Mouse (Mus musculus): ENCODE measurements around the gene U2af1l4. TPM values are rescaled to one million over a fixed set of nuclear protein-coding genes. Genes with fewer than 3 reads are reported as not detected.

Gene U2af1l4
- polyA plus RNA-seq, 1 experiment from 2014 or later = 98.9 TPM

- 59% methylated on average over 5 of the region's 5 CpGs for WGBS
- ATAC-seq (ENCODE audit: low FRiP score) = no peak
- Histone ChIP-seq H3K36me3 (no peaks in the 10 kb centered on the region), H3K9me3 (no peaks in the 10 kb centered on the region), H3K27me3 (no peaks in the 10 kb centered on the region; the same call in 1 of the 2 replicates), H3K4me1 (replicated peaks) (peaks cover 13% of the 10 kb centered on the region), H3K9ac (no peak overlapping the region), H3K27ac (no peak overlapping the region), H3K4me3 (no peak overlapping the region), H3K4me2 (no peak overlapping the region)
These were observed 29.8 kb downstream of the U2af1l4 start for GRCm38 (mm10) chr7:30592772-30593423.

GRCm38 (mm10) chr7:30593579-30594509, 30.7 kb downstream of the U2af1l4 start:
- H3K9me3 ChIP-seq = no peaks in the 10 kb centered on the region
- no peak overlapping the region for H3K27ac ChIP-seq
- H3K9ac ChIP-seq = no peak overlapping the region
- no peaks in the 10 kb centered on the region for H3K36me3 ChIP-seq
- H3K4me2 ChIP-seq = no peak overlapping the region
- H3K4me3 ChIP-seq = no peak overlapping the region
- H3K27me3 ChIP-seq = no peaks in the 10 kb centered on the region; the same call in 1 of the 2 replicates
- peaks cover 13% of the 10 kb centered on the region for H3K4me1 ChIP-seq (replicated peaks)
- 68% methylated on average over 10 of the region's 10 CpGs for WGBS
- no peak for ATAC-seq (ENCODE audit: low FRiP score)

GRCm38 (mm10) chr7:30594510-30595024, 31.5 kb downstream of the U2af1l4 start:
- H3K4me3 ChIP-seq = no peak overlapping the region
- H3K4me1 ChIP-seq (replicated peaks) = peaks cover 15% of the 10 kb centered on the region
- no peak overlapping the region for H3K27ac ChIP-seq
- H3K9ac ChIP-seq = no peak overlapping the region
- 67% methylated on average over 4 of the region's 4 CpGs for WGBS
- no peaks in the 10 kb centered on the region for H3K9me3 ChIP-seq
- ATAC-seq (ENCODE audit: low FRiP score) = no peak
- no peak overlapping the region for H3K4me2 ChIP-seq
- H3K27me3 ChIP-seq = no peaks in the 10 kb centered on the region; the same call in 1 of the 2 replicates
- H3K36me3 ChIP-seq = no peaks in the 10 kb centered on the region

- H3K4me3 ChIP-seq = no peak overlapping the region
- no peaks in the 10 kb centered on the region for H3K9me3 ChIP-seq
- peaks cover 19% of the 10 kb centered on the region for H3K4me1 ChIP-seq (replicated peaks)
- no peak overlapping the region for H3K27ac ChIP-seq
- ATAC-seq (ENCODE audit: low FRiP score) = no peak
- H3K27me3 ChIP-seq = no peaks in the 10 kb centered on the region; the same call in 1 of the 2 replicates
- H3K36me3 ChIP-seq = no peaks in the 10 kb centered on the region
- no peak overlapping the region for H3K4me2 ChIP-seq
- WGBS = 90% methylated on average over 5 of the region's 5 CpGs
- H3K9ac ChIP-seq = no peak overlapping the region
These were observed 33.0 kb downstream of the U2af1l4 start for GRCm38 (mm10) chr7:30596093-30596492.

GRCm38 (mm10) chr7:30596811-30597210, 33.7 kb downstream of the U2af1l4 start:
- Histone ChIP-seq H3K4me1 (replicated peaks) (peaks cover 19% of the 10 kb centered on the region), H3K4me3 (no peak overlapping the region), H3K36me3 (no peaks in the 10 kb centered on the region), H3K9me3 (no peaks in the 10 kb centered on the region), H3K4me2 (no peak overlapping the region), H3K9ac (no peak overlapping the region), H3K27me3 (no peaks in the 10 kb centered on the region; the same call in 1 of the 2 replicates), H3K27ac (no peak overlapping the region)
- 82% methylated on average over 5 of the region's 5 CpGs for WGBS
- no peak for ATAC-seq (ENCODE audit: low FRiP score)

GRCm38 (mm10) chr7:30598786-30599185, 35.7 kb downstream of the U2af1l4 start, which contains the start of gene Zbtb32:
Gene Zbtb32, minus strand, starts transcription at chr7:30598909.
- H3K9me3 ChIP-seq = no peaks in the 10 kb centered on the region
- ATAC-seq (ENCODE audit: low FRiP score) = no peak
- WGBS = 95% methylated on average over 12 of the region's 12 CpGs
- peak within 1 kb of the TSS; percentile 16; the same call in 1 of the 2 replicates for H3K4me3 ChIP-seq
- no peaks in the 10 kb centered on the region for H3K36me3 ChIP-seq
- H3K4me2 ChIP-seq = peak within 1 kb of the TSS; percentile 40
- H3K27me3 ChIP-seq = no peaks in the 10 kb centered on the region
- H3K4me1 ChIP-seq (replicated peaks) = peaks cover 18% of the 10 kb centered on the region
- H3K9ac ChIP-seq = no peak within 1 kb of the TSS
- peak within 1 kb of the TSS; percentile 73 for H3K27ac ChIP-seq

- Histone ChIP-seq H3K9me3 (no peaks in the 10 kb centered on the region), H3K36me3 (no peaks in the 10 kb centered on the region), H3K27me3 (no peaks in the 10 kb centered on the region), H3K9ac (no peak overlapping the region), H3K4me3 (peak overlapping the region; percentile 16; the same call in 1 of the 2 replicates), H3K4me1 (replicated peaks) (peaks cover 14% of the 10 kb centered on the region), H3K27ac (peak overlapping the region; percentile 73), H3K4me2 (peak overlapping the region; percentile 40)
- WGBS = under 1% methylated on average over 16 of the region's 16 CpGs
- peak; percentile 99 for ATAC-seq (ENCODE audit: low FRiP score)
These were observed 36.8 kb downstream of the U2af1l4 start for GRCm38 (mm10) chr7:30599933-30600353.

GRCm38 (mm10) chr7:30600651-30601050, 37.5 kb downstream of the U2af1l4 start:
- Histone ChIP-seq H3K4me1 (replicated peaks) (peaks cover 14% of the 10 kb centered on the region), H3K9me3 (no peaks in the 10 kb centered on the region), H3K27me3 (no peaks in the 10 kb centered on the region), H3K27ac (peak overlapping the region; percentile 40), H3K4me2 (peak overlapping the region; percentile 40; the same call in 1 of the 2 replicates), H3K9ac (no peak overlapping the region), H3K4me3 (no peak overlapping the region), H3K36me3 (no peaks in the 10 kb centered on the region)
- WGBS = 70% methylated on average over 7 of the region's 7 CpGs
- ATAC-seq (ENCODE audit: low FRiP score) = no peak

GRCm38 (mm10) chr7:30602583-30602982, 39.5 kb downstream of the U2af1l4 start:
- no peak overlapping the region for H3K4me3 ChIP-seq
- no peak overlapping the region for H3K9ac ChIP-seq
- no peak overlapping the region for H3K4me2 ChIP-seq
- no peak for ATAC-seq (ENCODE audit: low FRiP score)
- peaks cover 14% of the 10 kb centered on the region for H3K4me1 ChIP-seq (replicated peaks)
- no peaks in the 10 kb centered on the region for H3K36me3 ChIP-seq
- H3K27ac ChIP-seq = no peak overlapping the region
- no peaks in the 10 kb centered on the region for H3K9me3 ChIP-seq
- WGBS = 58% methylated on average over 3 of the region's 3 CpGs
- no peaks in the 10 kb centered on the region for H3K27me3 ChIP-seq

- no peak overlapping the region for H3K27ac ChIP-seq
- peak overlapping the region; percentile 29; the same call in 1 of the 2 replicates for H3K9ac ChIP-seq
- no peaks in the 10 kb centered on the region for H3K36me3 ChIP-seq
- 65% methylated on average over 8 of the region's 8 CpGs for WGBS
- H3K9me3 ChIP-seq = no peaks in the 10 kb centered on the region
- ATAC-seq (ENCODE audit: low FRiP score) = no peak
- peaks cover 14% of the 10 kb centered on the region for H3K4me1 ChIP-seq (replicated peaks)
- no peak overlapping the region for H3K4me2 ChIP-seq
- no peak overlapping the region for H3K4me3 ChIP-seq
- H3K27me3 ChIP-seq = no peaks in the 10 kb centered on the region
These were observed 41.3 kb downstream of the U2af1l4 start for GRCm38 (mm10) chr7:30604424-30604823.

GRCm38 (mm10) chr7:30604944-30605343, 41.8 kb downstream of the U2af1l4 start:
- no peaks in the 10 kb centered on the region for H3K36me3 ChIP-seq
- no peak overlapping the region for H3K4me3 ChIP-seq
- H3K9ac ChIP-seq = peak overlapping the region; percentile 24; the same call in 1 of the 2 replicates
- no peak overlapping the region for H3K4me2 ChIP-seq
- ATAC-seq (ENCODE audit: low FRiP score) = no peak
- no peaks in the 10 kb centered on the region for H3K27me3 ChIP-seq
- no peaks in the 10 kb centered on the region for H3K9me3 ChIP-seq
- H3K27ac ChIP-seq = no peak overlapping the region
- 88% methylated on average over 8 of the region's 8 CpGs for WGBS
- peaks cover 9% of the 10 kb centered on the region; the same call in 1 of the 2 replicates for H3K4me1 ChIP-seq (replicated peaks)

GRCm38 (mm10) chr7:30607706-30608309, 44.7 kb downstream of the U2af1l4 start:
- no peak overlapping the region for H3K4me2 ChIP-seq
- H3K4me3 ChIP-seq = no peak overlapping the region
- ATAC-seq (ENCODE audit: low FRiP score) = no peak
- no peak overlapping the region for H3K9ac ChIP-seq
- no peaks in the 10 kb centered on the region for H3K36me3 ChIP-seq
- 32% methylated on average over 8 of the region's 8 CpGs for WGBS
- H3K9me3 ChIP-seq = no peaks in the 10 kb centered on the region
- no peaks in the 10 kb centered on the region for H3K4me1 ChIP-seq (replicated peaks)
- no peak overlapping the region for H3K27ac ChIP-seq
- no peaks in the 10 kb centered on the region for H3K27me3 ChIP-seq
